Mouse (Mus musculus) lung, postnatal 0 days (tissue): ENCODE data around the gene Dppa5a.

Source experiments
- CTCF ChIP-seq: IDR thresholded peaks from 2 replicates; pipeline ENCODE4 v1.5.1; 2016; ENCODE audit warnings: antibody characterized with exemption, mild to moderate bottlenecking
- EP300 ChIP-seq: IDR thresholded peaks from 2 replicates; pipeline ENCODE4 v1.6.1; 2016; ENCODE audit warnings: antibody characterized with exemption, mild to moderate bottlenecking, control low read depth

GRCm38 (mm10) chr9:78395630-78396351 is 27.8 kb upstream of the Dppa5a start, which contains the start of gene Ddx43:
- TF ChIP-seq CTCF (no peak), EP300 (no peak)
